Mouse (Mus musculus) lung, embryonic 15.5 days (tissue): ENCODE data around the gene Tns1. TPM values are rescaled to one million over a fixed set of nuclear protein-coding genes. Genes with fewer than 3 reads are reported as not detected.
A peak's percentile ranks its signal among the peaks of the same experiment; 100 is the strongest.

Source experiments
- ATAC-seq: fragments of 200-750 bp; cut with Nextera tagmentation; 2 replicates; pipeline ENCODE4 v1.8.0; 2017; ENCODE audit warnings: moderate number of reproducible peaks, borderline replicate concordance; ENCODE audit not compliant: low FRiP score, low TSS enrichment; ENCODE audit errors: extremely low read depth
- H3K27ac ChIP-seq: fragments of 300-500 bp; sonication (generic); 2 replicates; pipeline ENCODE4 v1.5.1; 2015; ENCODE audit warnings: moderate library complexity, mild to moderate bottlenecking, inconsistent platforms
- H3K27me3 ChIP-seq: fragments of 300-500 bp; sonication (generic); 2 replicates; pipeline ENCODE4 v1.6.1; 2015; ENCODE audit warnings: inconsistent platforms
- H3K36me3 ChIP-seq: fragments of 300-500 bp; sonication (generic); 2 replicates; pipeline ENCODE4 v1.6.1; 2015; ENCODE audit warnings: inconsistent platforms
- H3K4me1 ChIP-seq: fragments of 300-500 bp; sonication (generic); 2 replicates; pipeline ENCODE4 v1.6.1; 2015; ENCODE audit warnings: inconsistent platforms
- H3K4me2 ChIP-seq: fragments of 300-500 bp; sonication (generic); 2 replicates; pipeline ENCODE4 v1.6.1; 2015; ENCODE audit warnings: inconsistent platforms, mild to moderate bottlenecking, moderate library complexity
- H3K4me3 ChIP-seq: fragments of 300-500 bp; sonication (generic); 2 replicates; pipeline ENCODE4 v1.5.1; 2015; ENCODE audit warnings: mild to moderate bottlenecking, inconsistent platforms
- H3K9ac ChIP-seq: fragments of 300-500 bp; sonication (generic); 2 replicates; pipeline ENCODE4 v1.6.1; 2015; ENCODE audit warnings: inconsistent platforms
- H3K9me3 ChIP-seq: fragments of 300-500 bp; sonication (generic); 2 replicates; pipeline ENCODE4 v1.6.1; 2016; ENCODE audit warnings: inconsistent platforms
- WGBS: fragments of 180-500 bp; shearing (Covaris S2); methylation state at CpG from one replicate; pipeline ENCODE4 v1.1.7; 2015; 5-methylcytosine and 5-hydroxymethylcytosine counted together
- polyA plus RNA-seq: library from polyadenylated mRNA; unstranded; fragments of >200 nt; fragmentation: Nextera tagmentation; extraction: Ambion mirVana; gene quantifications from 2 replicates; pipeline ENCODE4 v1.2.1, GENCODE M21; 2015

Gene Tns1
- polyA plus RNA-seq, 1 experiment from 2014 or later: 130 TPM

GRCm38 (mm10) chr1:73957428-73957827, 166.8 kb downstream of the Tns1 start:
- Histone ChIP-seq H3K4me2 (no peak overlapping the region), H3K9ac (no peak overlapping the region), H3K4me3 (no peak overlapping the region), H3K27me3 (no peaks in the 10 kb centered on the region), H3K9me3 (no peaks in the 10 kb centered on the region), H3K36me3 (peaks cover 16% of the 10 kb centered on the region), H3K4me1 (peaks cover 82% of the 10 kb centered on the region), H3K27ac (peak overlapping the region; percentile 46)
- 60% methylated on average over 4 of the region's 4 CpGs for WGBS
- ATAC-seq: no peak

GRCm38 (mm10) chr1:73956320-73956719, 167.9 kb downstream of the Tns1 start:
- no peak overlapping the region for H3K9ac ChIP-seq
- 97% methylated on average over 1 of the region's 1 CpGs for WGBS
- no peak for ATAC-seq

GRCm38 (mm10) chr1:73955259-73955842, 168.9 kb downstream of the Tns1 start:
- Histone ChIP-seq H3K4me3 (no peak overlapping the region), H3K27me3 (no peaks in the 10 kb centered on the region), H3K4me1 (peaks cover 68% of the 10 kb centered on the region), H3K27ac (peak overlapping the region; percentile 79), H3K9ac (no peak overlapping the region), H3K36me3 (peaks cover 32% of the 10 kb centered on the region), H3K9me3 (no peaks in the 10 kb centered on the region), H3K4me2 (peak overlapping the region; percentile 4; the same call in 1 of the 2 replicates)
- ATAC-seq: peak; percentile 69
- 14% methylated on average over 4 of the region's 4 CpGs for WGBS

More at GRCm38 (mm10) chr1:73956320-73956719, 167.9 kb downstream of the Tns1 start:
- Histone ChIP-seq H3K27ac (peak overlapping the region; percentile 79), H3K9me3 (no peaks in the 10 kb centered on the region), H3K36me3 (peaks cover 27% of the 10 kb centered on the region), H3K27me3 (no peaks in the 10 kb centered on the region), H3K4me1 (peaks cover 72% of the 10 kb centered on the region), H3K4me3 (no peak overlapping the region), H3K4me2 (no peak overlapping the region)

- Histone ChIP-seq H3K4me2 (no peak overlapping the region), H3K9me3 (no peaks in the 10 kb centered on the region), H3K4me3 (no peak overlapping the region), H3K27me3 (no peaks in the 10 kb centered on the region), H3K9ac (no peak overlapping the region), H3K27ac (peak overlapping the region; percentile 79), H3K4me1 (peaks cover 61% of the 10 kb centered on the region), H3K36me3 (peaks cover 38% of the 10 kb centered on the region)
- peak; percentile 21; the same call in 1 of the 2 replicates for ATAC-seq
- 24% methylated on average over 4 of the region's 4 CpGs for WGBS
These were observed 169.6 kb downstream of the Tns1 start for GRCm38 (mm10) chr1:73954614-73955013.

- 90% methylated on average over 6 of the region's 6 CpGs for WGBS
- peaks cover 57% of the 10 kb centered on the region for H3K4me1 ChIP-seq
- peaks cover 39% of the 10 kb centered on the region for H3K36me3 ChIP-seq
- H3K9me3 ChIP-seq: no peaks in the 10 kb centered on the region
- no peak overlapping the region for H3K4me3 ChIP-seq
- H3K27ac ChIP-seq: no peak overlapping the region
- H3K27me3 ChIP-seq: no peaks in the 10 kb centered on the region
- ATAC-seq: no peak
- no peak overlapping the region for H3K4me2 ChIP-seq
- H3K9ac ChIP-seq: no peak overlapping the region
These were observed 170.2 kb downstream of the Tns1 start for GRCm38 (mm10) chr1:73954015-73954408.

- Histone ChIP-seq H3K9ac (no peak overlapping the region), H3K4me3 (no peak overlapping the region), H3K9me3 (no peaks in the 10 kb centered on the region), H3K4me1 (peaks cover 55% of the 10 kb centered on the region), H3K27me3 (no peaks in the 10 kb centered on the region), H3K4me2 (no peak overlapping the region), H3K36me3 (peaks cover 39% of the 10 kb centered on the region), H3K27ac (no peak overlapping the region)
- no peak for ATAC-seq
- 87% methylated on average over 20 of the region's 20 CpGs for whole genome bisulfite sequencing
These were observed 170.8 kb downstream of the Tns1 start for GRCm38 (mm10) chr1:73953317-73954014.

GRCm38 (mm10) chr1:73952598-73952997, 171.7 kb downstream of the Tns1 start:
- Histone ChIP-seq H3K27me3 (no peaks in the 10 kb centered on the region), H3K4me1 (peaks cover 46% of the 10 kb centered on the region), H3K9me3 (no peaks in the 10 kb centered on the region), H3K27ac (no peak overlapping the region), H3K9ac (no peak overlapping the region), H3K36me3 (peaks cover 39% of the 10 kb centered on the region), H3K4me2 (no peak overlapping the region), H3K4me3 (no peak overlapping the region)
- WGBS: 83% methylated on average over 10 of the region's 10 CpGs
- ATAC-seq: no peak

GRCm38 (mm10) chr1:73951178-73951577, 173.1 kb downstream of the Tns1 start:
- no peak for ATAC-seq
- Histone ChIP-seq H3K27me3 (no peaks in the 10 kb centered on the region), H3K36me3 (peaks cover 43% of the 10 kb centered on the region), H3K4me1 (peaks cover 32% of the 10 kb centered on the region), H3K4me3 (no peak overlapping the region), H3K4me2 (no peak overlapping the region), H3K9me3 (no peaks in the 10 kb centered on the region), H3K27ac (no peak overlapping the region), H3K9ac (no peak overlapping the region)
- WGBS: 84% methylated on average over 3 of the region's 3 CpGs

GRCm38 (mm10) chr1:73948757-73949156, 175.5 kb downstream of the Tns1 start:
- H3K4me3 ChIP-seq: no peak overlapping the region
- peaks cover 25% of the 10 kb centered on the region for H3K4me1 ChIP-seq
- H3K9ac ChIP-seq: no peak overlapping the region
- H3K27ac ChIP-seq: no peak overlapping the region
- H3K27me3 ChIP-seq: no peaks in the 10 kb centered on the region
- no peaks in the 10 kb centered on the region for H3K9me3 ChIP-seq
- 49% methylated on average over 5 of the region's 5 CpGs for WGBS
- H3K36me3 ChIP-seq: peaks cover 43% of the 10 kb centered on the region
- H3K4me2 ChIP-seq: no peak overlapping the region
- no peak for ATAC-seq

- Histone ChIP-seq H3K36me3 (peaks cover 32% of the 10 kb centered on the region), H3K4me1 (peaks cover 31% of the 10 kb centered on the region), H3K4me2 (no peak overlapping the region), H3K9ac (no peak overlapping the region), H3K27me3 (no peaks in the 10 kb centered on the region), H3K4me3 (no peak overlapping the region), H3K9me3 (no peaks in the 10 kb centered on the region), H3K27ac (no peak overlapping the region)
- WGBS: 80% methylated on average over 15 of the region's 15 CpGs
- ATAC-seq: no peak
These were observed 176.5 kb downstream of the Tns1 start for GRCm38 (mm10) chr1:73947525-73948304.

- H3K27me3 ChIP-seq: no peaks in the 10 kb centered on the region
- H3K9ac ChIP-seq: no peak overlapping the region
- H3K27ac ChIP-seq: no peak overlapping the region
- ATAC-seq: no peak
- H3K36me3 ChIP-seq: peaks cover 22% of the 10 kb centered on the region
- WGBS: 79% methylated on average over 7 of the region's 7 CpGs
- H3K4me3 ChIP-seq: no peak overlapping the region
- H3K9me3 ChIP-seq: no peaks in the 10 kb centered on the region
- peaks cover 34% of the 10 kb centered on the region for H3K4me1 ChIP-seq
- no peak overlapping the region for H3K4me2 ChIP-seq
These were observed 177.5 kb downstream of the Tns1 start for GRCm38 (mm10) chr1:73946701-73947100.

GRCm38 (mm10) chr1:73944393-73944792, 179.9 kb downstream of the Tns1 start:
- Histone ChIP-seq H3K36me3 (peaks cover 13% of the 10 kb centered on the region; the same call in 1 of the 2 replicates), H3K9ac (no peak overlapping the region), H3K4me3 (no peak overlapping the region), H3K4me2 (no peak overlapping the region), H3K27me3 (no peaks in the 10 kb centered on the region), H3K9me3 (no peaks in the 10 kb centered on the region), H3K4me1 (peaks cover 34% of the 10 kb centered on the region), H3K27ac (peak overlapping the region; percentile 79)
- ATAC-seq: no peak
- WGBS: 58% methylated on average over 3 of the region's 3 CpGs
